Mouse (Mus musculus): Measurements from ENCODE around the gene Rhob.
"Not testable (repeated sequence)": the region's sequence is repeated elsewhere in the genome, so short reads cannot be mapped to it uniquely, and the experiment has no call there.

Gene Rhob

DNA sequence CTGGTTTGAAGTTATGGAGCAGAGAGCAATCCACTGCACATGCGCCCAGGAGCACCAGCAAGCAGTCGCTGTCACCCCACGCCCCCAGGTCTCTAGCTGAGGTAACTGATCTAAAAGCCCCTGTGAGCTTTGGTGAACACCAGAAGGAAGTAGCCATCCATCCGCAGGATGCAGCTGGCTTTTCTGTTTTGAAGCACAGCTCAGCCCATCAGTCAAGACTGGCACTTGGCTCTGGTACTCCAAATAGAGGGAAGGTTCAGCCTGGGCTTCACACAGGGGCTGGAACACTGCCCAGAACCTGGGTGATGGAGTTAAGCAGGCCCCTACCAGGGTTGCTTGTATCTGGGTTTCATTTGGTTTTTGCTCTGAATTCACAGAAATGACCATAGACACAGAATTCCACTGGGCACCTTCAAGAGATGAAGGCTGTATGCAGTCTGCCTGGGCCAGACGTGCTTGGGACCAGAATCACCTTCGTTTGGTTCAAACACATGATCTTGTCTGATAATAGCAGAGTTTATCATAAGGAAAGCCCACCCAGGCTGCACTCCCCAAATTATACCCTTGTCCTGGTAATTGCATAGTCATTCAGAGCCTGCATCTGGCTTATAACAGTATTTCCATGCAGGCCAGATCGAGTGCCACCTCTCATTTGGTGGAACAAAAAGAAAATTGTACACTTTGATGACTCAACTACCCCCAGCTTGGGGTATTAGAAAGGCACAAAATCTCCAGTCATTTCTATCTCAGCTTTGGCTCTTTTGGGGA is 27.0 kb downstream of the Rhob start:
- DNase-seq (ENCODE audit: low spot score in 2 of 2) = peak in 1 of 2 experiments; percentile 61

DNA sequence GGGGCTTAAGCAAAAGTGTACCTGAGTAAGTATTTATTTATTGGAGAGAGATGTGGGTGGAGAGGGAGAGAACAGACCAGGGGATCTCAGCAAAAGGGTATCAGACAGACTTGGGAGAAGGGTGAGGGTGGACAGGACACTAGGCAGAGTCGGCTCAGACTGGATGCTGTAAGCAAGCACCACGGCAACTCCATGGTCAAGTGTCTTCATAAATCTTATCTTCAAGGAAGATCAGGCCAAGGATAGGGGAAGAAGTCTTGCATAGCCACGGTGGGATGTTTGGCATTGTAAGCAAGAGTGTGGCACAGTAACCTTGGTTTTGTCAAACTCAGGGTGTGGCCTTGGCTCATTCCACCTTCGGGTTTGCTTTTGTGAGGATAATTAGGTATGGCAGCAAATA is 27.8 kb downstream of the Rhob start:
- no peak for DNase-seq (ENCODE audit: low spot score in 2 of 2)

DNA sequence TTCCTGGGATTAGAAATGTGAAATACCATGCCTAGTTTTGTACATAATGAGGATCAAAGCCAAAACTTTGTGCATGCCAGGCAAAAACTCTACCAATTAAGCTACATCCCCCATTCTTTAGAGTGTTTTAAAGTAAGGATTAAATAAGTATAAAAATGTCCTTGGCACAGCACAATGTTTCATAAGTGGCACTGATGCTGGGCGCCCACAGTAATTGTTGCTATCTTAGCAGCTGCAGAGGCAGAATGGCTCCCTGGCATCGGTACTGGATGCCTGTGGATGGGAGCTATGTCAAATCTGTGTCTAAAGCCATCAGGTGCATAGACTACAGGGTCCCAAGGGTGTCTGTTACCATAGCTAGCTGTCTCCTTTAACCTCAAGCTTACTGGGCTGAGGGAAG is 28.8 kb downstream of the Rhob start:
- peak in 1 of 2 experiments; percentile 51 for DNase-seq (ENCODE audit: low spot score in 2 of 2)

DNA sequence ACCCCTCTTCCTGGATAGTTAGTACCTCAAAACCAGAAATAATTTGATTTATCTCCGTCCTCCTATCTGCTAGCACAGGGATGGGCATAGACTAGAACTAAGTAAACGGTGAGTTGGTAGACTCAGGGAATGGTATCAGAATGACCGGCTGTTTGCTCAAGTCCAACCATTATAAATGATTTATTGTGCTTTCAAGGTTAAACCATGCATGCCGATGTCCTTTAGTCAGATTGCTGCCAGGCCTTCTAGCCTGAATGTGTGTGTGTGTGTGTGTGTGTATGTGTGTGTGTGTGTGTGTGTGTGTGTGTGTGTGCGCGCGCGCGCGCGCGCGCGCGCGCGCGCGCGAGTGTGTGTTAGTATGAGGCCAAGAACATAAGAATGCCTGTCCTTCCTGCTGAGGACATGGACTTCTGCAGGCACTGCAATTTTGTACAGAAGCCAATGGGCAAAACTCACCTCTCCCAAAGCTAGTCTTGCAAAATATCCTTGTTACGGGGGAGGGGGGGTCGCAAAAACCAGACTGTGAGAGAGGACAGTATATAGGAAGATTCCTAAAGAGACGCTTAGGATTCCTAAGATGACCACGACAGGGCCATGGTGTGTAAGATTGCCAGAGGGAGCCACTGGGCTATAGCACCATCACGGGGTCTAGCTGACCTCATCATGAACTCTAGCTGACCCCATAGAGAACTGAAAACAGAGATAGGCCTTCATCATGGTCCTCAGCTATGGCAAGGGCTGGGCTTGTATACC is 29.9 kb downstream of the Rhob start:
- DNase-seq (ENCODE audit: low spot score in 2 of 2) = no peak

GRCm38 (mm10) chr12:8468221-8468865 is 31.5 kb downstream of the Rhob start:
- no peak for DNase-seq (ENCODE audit: low spot score in 2 of 2)

DNA sequence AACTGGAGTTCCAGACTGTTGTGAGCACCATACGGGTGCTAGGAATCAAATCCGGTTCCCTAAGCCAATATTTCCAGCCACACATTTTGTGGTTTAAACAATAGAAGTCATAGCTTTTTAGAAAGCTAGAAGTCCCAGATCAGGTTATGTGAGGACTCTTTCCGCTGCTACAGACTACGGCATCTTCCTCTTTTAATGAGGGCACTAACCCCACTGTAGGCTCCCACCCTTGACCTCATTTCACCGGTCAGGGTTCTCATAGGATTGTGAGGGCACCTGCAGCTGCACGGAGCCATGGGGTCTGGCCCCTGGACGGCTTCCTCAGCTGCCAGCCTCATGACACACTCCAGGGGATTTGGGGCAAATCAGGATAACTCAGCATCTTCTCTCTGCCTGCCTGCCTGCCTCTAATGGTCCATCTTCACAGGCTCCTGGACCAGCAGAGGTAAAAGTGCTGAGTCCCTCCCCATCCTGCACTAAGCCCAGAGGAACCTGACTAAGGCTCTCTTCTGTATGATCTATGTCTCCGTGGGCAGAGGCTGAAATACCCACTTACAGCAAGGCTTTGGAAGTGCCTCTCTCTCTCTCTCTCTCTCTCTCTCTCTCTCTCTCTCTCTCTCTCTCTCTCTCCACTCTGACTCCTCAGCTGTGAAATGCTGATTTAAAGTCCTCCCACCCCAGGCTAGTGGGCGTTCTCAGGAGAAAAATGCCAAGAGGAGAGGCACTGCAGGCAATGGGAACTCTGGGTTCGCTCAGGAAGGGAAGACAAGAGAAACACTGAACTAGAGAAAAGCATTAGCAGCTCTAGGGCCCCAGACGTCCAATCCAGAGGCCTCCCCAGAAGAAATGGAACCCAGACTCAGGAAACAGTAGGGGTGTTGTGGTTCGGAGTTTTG is 32.5 kb downstream of the Rhob start:
- DNase-seq (ENCODE audit: low spot score in 2 of 2) = peak; percentile 38 to 77

GRCm38 (mm10) chr12:8465680-8466079 is 34.1 kb downstream of the Rhob start:
- no peak for DNase-seq (ENCODE audit: low spot score in 2 of 2)

DNA sequence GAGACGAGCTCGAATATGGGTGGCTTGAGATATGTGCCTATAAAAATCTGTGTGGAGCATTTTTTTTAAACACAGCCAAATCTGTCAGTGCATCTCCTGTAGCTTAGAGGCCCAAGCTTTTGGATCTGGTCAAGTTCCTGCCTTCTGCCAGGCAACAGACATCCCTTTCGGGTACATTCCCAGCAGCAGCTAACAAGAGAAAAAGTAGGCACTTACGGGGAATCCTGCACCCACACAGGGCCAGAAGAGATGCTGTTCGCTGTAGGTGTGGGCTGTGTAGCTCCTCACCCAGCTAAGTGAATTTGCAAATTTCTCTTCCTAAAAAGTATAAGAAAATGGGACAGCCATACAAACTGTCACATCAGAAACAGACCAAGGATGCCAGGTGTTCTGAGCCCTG is 34.8 kb downstream of the Rhob start:
- DNase-seq (ENCODE audit: low spot score in 2 of 2) = no peak

DNA sequence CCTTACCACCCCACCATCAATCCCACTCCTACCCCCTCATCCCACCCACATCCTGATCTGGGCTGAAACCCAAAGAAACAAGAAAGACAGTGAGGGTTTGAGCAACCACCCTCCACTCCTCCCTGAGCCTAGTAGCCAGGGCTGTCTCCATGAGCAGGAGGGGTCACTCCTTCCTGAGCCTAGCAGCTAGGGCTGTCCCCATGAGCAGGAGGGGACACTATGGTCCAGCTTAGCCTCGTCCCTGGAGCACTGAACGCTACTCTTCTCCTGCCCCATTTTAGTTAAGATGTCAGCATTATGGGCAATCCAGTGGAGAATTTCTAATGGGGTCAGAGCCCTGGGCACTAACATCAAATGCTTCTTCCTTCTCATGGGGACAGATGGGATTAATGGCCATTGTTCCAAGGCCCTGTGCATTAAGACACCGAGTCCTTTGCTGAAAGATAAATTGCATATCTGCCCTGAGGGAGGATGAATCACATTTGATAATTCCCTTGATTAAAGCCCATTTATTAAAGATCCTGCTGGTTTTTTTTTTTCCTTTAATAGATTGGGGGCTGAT is 36.1 kb downstream of the Rhob start:
- no peak for DNase-seq (ENCODE audit: low spot score in 2 of 2)

DNA sequence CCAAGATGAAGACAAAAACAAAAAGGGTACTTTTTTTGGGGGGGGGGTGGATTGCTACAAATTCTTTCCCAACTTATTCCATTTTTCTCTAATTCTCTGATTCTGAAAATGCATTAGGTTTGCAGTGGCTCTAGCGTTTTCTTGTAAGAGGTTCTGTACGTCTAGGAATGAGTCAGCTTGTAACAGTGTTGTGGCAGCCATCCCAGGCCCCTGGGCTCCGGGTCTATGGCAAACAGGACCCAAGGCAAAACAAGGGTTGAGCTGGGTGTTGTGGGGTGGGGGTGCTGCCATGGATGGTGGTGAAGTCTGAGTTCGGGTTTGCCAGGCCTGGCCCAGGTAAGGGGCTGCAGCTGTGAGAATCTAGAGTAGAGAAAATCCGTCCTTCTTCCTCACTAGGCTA is 37.3 kb downstream of the Rhob start:
- no peak for DNase-seq (ENCODE audit: low spot score in 2 of 2)

- DNase-seq (ENCODE audit: low spot score in 2 of 2) = not testable (repeated sequence)
Measured at GRCm38 (mm10) chr12:8461575-8461974, 38.2 kb downstream of the Rhob start.

- DNase-seq (ENCODE audit: low spot score in 2 of 2) = no peak
Measured at GRCm38 (mm10) chr12:8458400-8458799, 41.4 kb downstream of the Rhob start.

DNA sequence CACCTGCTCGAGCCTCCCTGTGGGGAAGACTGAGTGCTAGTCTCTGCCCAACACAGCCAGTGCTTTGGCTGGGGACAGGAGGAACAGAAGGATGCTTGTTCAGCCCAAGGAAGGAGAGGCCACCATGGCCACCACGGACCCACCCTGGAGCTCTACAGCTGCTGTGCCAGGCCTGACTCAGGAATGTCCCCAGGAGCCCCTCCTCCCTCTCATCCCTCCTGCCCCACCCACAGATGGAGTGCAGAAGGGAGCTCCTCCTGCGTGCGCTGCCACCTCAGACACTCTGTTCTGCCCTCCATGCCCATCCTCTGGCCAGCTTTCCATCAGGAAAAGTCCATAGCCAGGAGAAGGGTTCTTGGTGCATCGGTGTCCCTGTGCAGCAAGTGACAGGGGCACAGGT is 42.8 kb downstream of the Rhob start:
- no peak for DNase-seq (ENCODE audit: low spot score in 2 of 2)

DNA sequence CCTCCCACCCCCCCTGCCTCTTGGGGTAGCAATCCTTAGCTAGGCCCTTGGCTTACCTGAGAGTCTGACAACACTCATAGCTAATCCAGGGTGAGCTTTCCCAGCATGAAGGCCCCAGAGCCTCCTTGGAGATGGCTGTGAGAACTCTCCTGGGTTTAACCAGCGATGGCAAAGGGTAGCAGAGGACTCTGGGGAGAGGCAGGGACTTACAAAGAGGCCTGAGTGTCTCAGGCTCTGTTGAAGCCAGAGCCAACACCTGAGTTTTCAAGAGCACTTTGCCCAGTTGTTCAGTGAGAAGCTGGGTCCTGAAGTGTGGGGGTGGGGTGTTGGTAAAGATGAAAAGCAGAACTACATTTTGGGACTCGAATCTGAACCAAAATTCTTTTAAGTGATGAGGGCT is 44.8 kb downstream of the Rhob start:
- DNase-seq (ENCODE audit: low spot score in 2 of 2) = no peak

- no peak for DNase-seq (ENCODE audit: low spot score in 2 of 2)
Measured at GRCm38 (mm10) chr12:8454487-8454886, 45.3 kb downstream of the Rhob start.

GRCm38 (mm10) chr12:8452766-8453621 is 46.8 kb downstream of the Rhob start:
- no peak for DNase-seq (ENCODE audit: low spot score in 2 of 2)

DNA sequence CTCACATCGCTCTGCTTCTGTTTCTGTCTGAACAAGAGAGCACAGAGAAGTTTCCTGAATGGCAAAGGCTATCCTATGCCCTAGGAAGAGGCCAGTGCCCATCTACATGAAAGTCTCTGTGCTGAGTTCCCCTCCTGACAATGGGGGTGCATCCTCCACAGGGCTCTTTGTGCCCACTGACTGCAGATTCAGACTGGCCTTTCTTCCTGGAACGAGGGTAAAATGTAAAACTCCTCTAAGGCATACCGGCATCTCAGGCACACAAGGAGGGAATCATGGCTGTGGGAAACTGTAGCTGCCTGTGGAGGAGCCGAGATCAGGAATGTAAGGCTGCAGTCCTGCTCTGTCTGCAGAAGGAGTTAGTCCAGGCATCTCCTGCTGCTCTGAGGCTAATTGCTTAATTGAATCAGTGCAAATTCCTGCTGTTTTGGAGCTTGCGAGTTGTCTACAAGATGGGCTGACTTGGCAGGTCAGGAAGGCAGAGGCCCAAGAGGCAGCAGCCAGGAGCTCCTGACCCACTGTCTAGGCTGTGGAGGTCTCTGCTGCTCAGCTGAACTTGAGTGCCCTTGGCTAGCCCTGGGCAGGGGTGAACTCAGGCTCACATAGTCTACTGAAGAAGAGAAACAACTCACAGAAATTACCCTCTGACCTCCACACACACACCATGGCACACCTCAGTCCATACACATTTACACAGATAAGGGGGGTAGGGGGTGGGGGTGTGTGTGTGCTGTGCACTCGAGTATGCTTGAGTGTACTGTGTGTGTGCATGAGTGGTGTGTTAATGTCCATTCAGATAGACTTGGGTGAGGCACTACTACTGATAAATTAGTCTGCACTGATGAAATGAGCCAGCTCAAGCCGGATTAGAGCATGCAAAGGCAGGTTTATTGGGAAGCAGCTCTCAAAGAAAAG is 48.0 kb downstream of the Rhob start:
- DNase-seq (ENCODE audit: low spot score in 2 of 2) = no peak

DNA sequence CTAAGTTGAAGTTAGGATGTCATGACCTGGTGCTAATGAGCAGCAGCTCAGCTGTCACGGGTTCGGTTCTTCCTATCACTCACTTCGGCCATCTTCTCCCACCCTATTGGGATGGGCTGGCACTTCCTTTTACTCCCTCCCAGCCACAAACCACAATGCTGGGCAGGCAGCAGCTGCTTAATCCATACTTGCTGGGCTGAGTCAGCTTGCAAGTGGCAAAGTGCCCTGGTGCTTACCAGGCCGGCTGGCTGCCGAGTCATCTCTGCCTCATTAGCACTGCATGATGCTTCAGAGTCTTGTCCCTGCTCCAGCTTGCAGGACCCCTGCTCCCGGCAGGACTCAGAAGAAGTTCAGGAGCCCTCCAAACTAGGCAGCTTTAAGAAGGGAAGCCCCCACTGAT is 49.2 kb downstream of the Rhob start:
- peak in 1 of 2 experiments; percentile 45 for DNase-seq (ENCODE audit: low spot score in 2 of 2)

- DNase-seq (ENCODE audit: low spot score in 2 of 2) = no peak
Measured at GRCm38 (mm10) chr12:8450028-8450427, 49.8 kb downstream of the Rhob start.

All from frontal cortex, postnatal 10 days (tissue).